Mouse (Mus musculus) neutrophil, adult 5-6 weeks (primary cell): ENCODE measurements around the gene Zfp830. TPM values are rescaled to one million over a fixed set of nuclear protein-coding genes. Genes with fewer than 3 reads are reported as not detected.

ENCODE experiments used
- ATAC-seq: fragments of 151-379, 151-347 bp; 2 replicates; pipeline ENCODE4 v1.8.0; 2017; ENCODE audit warnings: mild to moderate bottlenecking, moderate TSS enrichment; ENCODE audit not compliant: insufficient number of reproducible peaks, poor library complexity, low FRiP score, severe bottlenecking; ENCODE audit errors: extremely low read depth
- total RNA-seq: library from RNA; stranded (forward); fragments of 200-1000 nt; gene quantifications from 2 replicates; pipeline ENCODE4 v1.2.3, GENCODE M21; 2017

The Zfp830 gene
- total RNA-seq, 1 experiment from 2014 or later = 51.3 TPM

- no peak for ATAC-seq
Measured at GRCm38 (mm10) chr11:82808485-82808884, 44.3 kb downstream of the Zfp830 start.

Other genes starting within 250 kb of the Zfp830 start
- gene Cct6b, start within 50 bp of the Zfp830 start, total RNA-seq = 0.86 TPM in 1 of 2 replicates, not detected in the other
- 21.4 and 34.8 TPM in 2 replicates for gene Lig3, start 16.8 kb downstream of the Zfp830 start, total RNA-seq
- gene Rffl, start 106.9 kb downstream of the Zfp830 start, total RNA-seq = 20.1 and 21.5 TPM in 2 replicates
- 20.1 and 22.5 TPM in 2 replicates for gene Rad51d, start 126.3 kb downstream of the Zfp830 start, total RNA-seq
- gene Fndc8, start 127.8 kb downstream of the Zfp830 start, total RNA-seq = not detected in 2 replicates
- 5.6 and 10.7 TPM in 2 replicates for gene Nle1, start 144.1 kb downstream of the Zfp830 start, total RNA-seq
- not detected in 2 replicates for gene Unc45b, start 146.2 kb downstream of the Zfp830 start, total RNA-seq
- 117 and 124 TPM in 2 replicates for gene Slfn5, start 187.0 kb downstream of the Zfp830 start, total RNA-seq
- 5.5 and 8.0 TPM in 2 replicates for gene Slfn9, start 227.5 kb downstream of the Zfp830 start, total RNA-seq